Mouse (Mus musculus): ENCODE measurements around the gene Ttll12. TPM values are rescaled to one million over a fixed set of nuclear protein-coding genes. Genes with fewer than 3 reads are reported as not detected.

Gene Ttll12
- polyA plus RNA-seq, 1 experiment from 2014 or later, result 40.5 TPM

DNA sequence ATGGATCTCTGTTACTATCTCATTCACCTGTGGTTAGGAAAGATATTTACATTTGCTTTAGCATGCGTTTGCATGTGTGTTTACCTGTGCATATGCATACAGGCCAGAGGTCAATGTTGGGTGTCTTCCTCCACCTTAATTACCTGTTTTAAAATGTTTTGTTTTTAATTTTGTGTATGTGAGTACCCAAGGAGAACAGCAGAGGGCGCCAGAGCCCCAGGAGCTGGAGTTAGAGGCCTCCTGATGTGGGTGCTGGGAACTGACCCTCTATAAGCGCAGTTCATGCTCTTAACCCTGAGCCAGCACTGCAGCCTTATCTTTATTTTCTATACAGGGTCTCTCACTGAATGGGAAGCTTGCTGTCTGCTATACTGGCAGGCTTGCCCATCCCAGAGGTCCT is 34.8 kb upstream of the Ttll12 start:
- no peak overlapping the region for H3K27ac ChIP-seq (ENCODE audit: low read depth, low read length)
- peaks cover 7% of the 10 kb centered on the region for H3K36me3 ChIP-seq (ENCODE audit: control insufficient read depth, insufficient read depth, low read length)
- DNase-seq (ENCODE audit: low spot score) (no peak), ATAC-seq (no peak)
- H3K9me3 ChIP-seq (replicated peaks; ENCODE audit: control insufficient read depth, low read length), result 0 out of 2 replicates have a peak, but pooled peaks cover 5% of the 10 kb centered on the region
- H3K9ac ChIP-seq (ENCODE audit: low read length), result no peak overlapping the region
- H3K4me1 ChIP-seq (ENCODE audit: control insufficient read depth, insufficient read depth, low read length), result no peaks in the 10 kb centered on the region
- H3K4me2 ChIP-seq (ENCODE audit: low read length), result no peak overlapping the region
- H3K4me3 ChIP-seq (ENCODE audit: low read depth, low read length), result no peak overlapping the region
- 70% methylated on average over 3 of the region's 3 CpGs for WGBS
- no peaks in the 10 kb centered on the region for H3K27me3 ChIP-seq (replicated peaks; ENCODE audit: control insufficient read depth, insufficient read depth, low read length)

DNA sequence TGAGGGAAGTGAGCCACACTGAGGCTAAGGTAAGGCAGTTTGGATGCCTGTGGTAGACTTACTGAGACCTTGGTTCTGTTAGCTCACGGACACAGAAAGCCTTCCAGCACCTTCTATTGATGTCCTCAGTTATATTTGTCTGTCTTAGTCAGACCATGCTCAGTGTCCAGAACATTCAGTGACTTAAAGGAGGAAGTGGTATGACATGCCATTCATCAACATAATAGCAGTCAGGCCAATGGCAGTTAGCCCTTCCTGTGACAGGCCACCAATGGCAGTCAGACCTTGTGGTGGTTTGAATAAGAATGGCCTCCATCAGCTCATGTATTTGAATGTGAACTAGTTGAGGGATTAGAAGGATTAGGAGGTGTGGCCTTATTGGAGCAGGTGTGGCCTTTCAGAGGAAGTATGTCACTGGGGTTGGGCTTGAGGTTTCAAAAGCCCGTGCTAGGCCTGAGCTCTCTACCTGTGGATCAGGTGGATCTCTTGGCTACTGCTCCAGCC is 31.2 kb upstream of the Ttll12 start:
- no peak overlapping the region for H3K27ac ChIP-seq (ENCODE audit: low read depth, low read length)
- no peaks in the 10 kb centered on the region for H3K27me3 ChIP-seq (replicated peaks; ENCODE audit: control insufficient read depth, insufficient read depth, low read length)
- ATAC-seq, result no peak
- 84% methylated on average over 2 of the region's 2 CpGs for WGBS
- no peak overlapping the region for H3K9ac ChIP-seq (ENCODE audit: low read length)
- no peak overlapping the region for H3K4me3 ChIP-seq (ENCODE audit: low read depth, low read length)
- no peak overlapping the region for H3K4me2 ChIP-seq (ENCODE audit: low read length)
- no peaks in the 10 kb centered on the region for H3K4me1 ChIP-seq (ENCODE audit: control insufficient read depth, insufficient read depth, low read length)
- H3K9me3 ChIP-seq (replicated peaks; ENCODE audit: control insufficient read depth, low read length), result 0 out of 2 replicates have a peak, but pooled peaks cover 5% of the 10 kb centered on the region
- DNase-seq (ENCODE audit: low spot score), result no peak
- peaks cover 7% of the 10 kb centered on the region for H3K36me3 ChIP-seq (ENCODE audit: control insufficient read depth, insufficient read depth, low read length)

DNA sequence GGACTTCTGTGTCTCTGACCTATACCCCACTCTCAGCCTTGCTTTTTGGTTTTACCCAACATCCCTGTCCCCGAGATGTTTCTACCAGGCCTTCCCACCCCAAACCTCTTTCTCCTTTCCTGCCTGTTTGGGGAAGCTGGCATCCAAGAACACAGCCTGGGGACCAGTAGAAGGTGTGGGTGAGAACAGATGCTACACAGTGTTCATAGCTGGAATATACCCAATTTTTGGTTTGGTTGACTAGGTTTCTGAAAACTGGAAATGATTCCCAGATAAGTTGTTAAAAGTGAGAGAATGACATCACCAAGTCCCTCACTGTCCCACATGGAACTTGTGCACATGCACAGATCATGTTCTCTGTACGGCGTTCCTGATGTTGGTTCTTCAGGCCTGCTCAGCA is 20.3 kb upstream of the Ttll12 start:
- Histone ChIP-seq H3K9ac (ENCODE audit: low read length) (no peak overlapping the region), H3K27me3 (replicated peaks; ENCODE audit: control insufficient read depth, insufficient read depth, low read length) (no peaks in the 10 kb centered on the region), H3K4me3 (ENCODE audit: low read depth, low read length) (no peak overlapping the region), H3K36me3 (ENCODE audit: control insufficient read depth, insufficient read depth, low read length) (peaks cover 24% of the 10 kb centered on the region; the same call in 1 of the 2 replicates), H3K27ac (ENCODE audit: low read depth, low read length) (no peak overlapping the region), H3K9me3 (replicated peaks; ENCODE audit: control insufficient read depth, low read length) (no peaks in the 10 kb centered on the region), H3K4me2 (ENCODE audit: low read length) (no peak overlapping the region), H3K4me1 (ENCODE audit: control insufficient read depth, insufficient read depth, low read length) (no peaks in the 10 kb centered on the region)
- DNase-seq (ENCODE audit: low spot score) (no peak), ATAC-seq (no peak)
- WGBS, result 81% methylated on average over 3 of the region's 3 CpGs

DNA sequence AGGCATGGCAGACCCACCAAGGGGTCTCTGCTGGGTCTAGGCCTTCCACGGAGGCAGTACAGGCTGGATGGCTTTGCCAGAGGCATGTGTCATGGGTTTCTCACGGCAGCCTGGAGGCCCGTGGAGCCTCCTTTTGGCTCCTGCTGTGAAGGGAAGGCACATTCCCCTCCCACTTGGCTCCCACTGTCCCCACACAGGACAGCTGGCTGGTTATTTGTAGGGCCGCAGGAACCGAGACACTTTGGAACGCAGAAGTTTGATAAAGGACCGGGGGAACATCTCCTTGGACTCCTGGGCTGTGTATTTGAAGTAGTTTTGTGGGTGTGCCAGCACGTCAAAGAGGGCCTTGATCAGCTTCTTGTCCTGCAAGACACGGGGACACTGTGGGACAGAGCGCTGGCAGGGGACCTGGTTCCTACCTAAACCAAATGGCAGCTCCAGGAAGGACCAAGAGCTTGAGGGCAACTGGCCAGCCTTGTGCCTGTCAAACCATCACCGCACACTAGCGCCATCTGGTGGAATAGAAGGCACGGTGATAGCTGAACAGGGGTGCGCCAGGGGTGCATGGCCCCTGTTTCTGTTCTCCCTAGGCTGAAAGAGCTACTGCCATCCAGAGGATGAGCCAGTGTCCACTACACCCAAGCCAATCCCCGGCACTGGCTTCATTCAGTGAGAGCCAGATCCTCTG is 12.3 kb upstream of the Ttll12 start:
- H3K4me1 ChIP-seq (ENCODE audit: control insufficient read depth, insufficient read depth, low read length), result no peaks in the 10 kb centered on the region
- H3K27ac ChIP-seq (ENCODE audit: low read depth, low read length), result no peak overlapping the region
- DNase-seq (ENCODE audit: low spot score) (peak; percentile 70), ATAC-seq (no peak)
- no peak overlapping the region for H3K4me2 ChIP-seq (ENCODE audit: low read length)
- H3K4me3 ChIP-seq (ENCODE audit: low read depth, low read length), result no peak overlapping the region
- H3K36me3 ChIP-seq (ENCODE audit: control insufficient read depth, insufficient read depth, low read length), result peaks cover 6% of the 10 kb centered on the region; the same call in 1 of the 2 replicates
- no peaks in the 10 kb centered on the region for H3K27me3 ChIP-seq (replicated peaks; ENCODE audit: control insufficient read depth, insufficient read depth, low read length)
- WGBS, result 51% methylated on average over 15 of the region's 15 CpGs
- H3K9me3 ChIP-seq (replicated peaks; ENCODE audit: control insufficient read depth, low read length), result no peaks in the 10 kb centered on the region
- no peak overlapping the region for H3K9ac ChIP-seq (ENCODE audit: low read length)

DNA sequence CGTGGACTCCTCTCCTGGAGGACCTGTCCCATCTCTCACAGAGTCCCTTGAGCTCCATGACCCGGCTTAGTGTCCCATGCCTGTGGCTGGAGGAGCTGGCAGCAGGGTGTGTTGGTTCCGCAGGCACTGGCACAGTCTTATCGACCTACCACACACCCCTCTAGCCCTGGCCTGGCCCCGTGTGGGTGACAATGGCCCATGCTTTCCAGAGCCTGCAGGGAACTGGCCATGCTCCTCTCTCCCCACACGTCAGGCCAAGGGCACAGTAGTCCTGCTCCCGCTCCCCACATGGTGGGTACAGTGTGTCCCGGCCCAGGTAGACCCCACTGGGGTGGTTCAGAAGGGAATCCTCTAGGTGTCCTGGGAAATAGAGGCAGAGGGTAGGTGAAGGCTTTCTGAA is 11.7 kb upstream of the Ttll12 start:
- Histone ChIP-seq H3K27ac (ENCODE audit: low read depth, low read length) (no peak overlapping the region), H3K36me3 (ENCODE audit: control insufficient read depth, insufficient read depth, low read length) (no peaks in the 10 kb centered on the region), H3K4me3 (ENCODE audit: low read depth, low read length) (no peak overlapping the region), H3K27me3 (replicated peaks; ENCODE audit: control insufficient read depth, insufficient read depth, low read length) (no peaks in the 10 kb centered on the region), H3K9me3 (replicated peaks; ENCODE audit: control insufficient read depth, low read length) (no peaks in the 10 kb centered on the region), H3K9ac (ENCODE audit: low read length) (no peak overlapping the region), H3K4me1 (ENCODE audit: control insufficient read depth, insufficient read depth, low read length) (no peaks in the 10 kb centered on the region), H3K4me2 (ENCODE audit: low read length) (no peak overlapping the region)
- WGBS, result 90% methylated on average over 8 of the region's 8 CpGs
- no peak for ATAC-seq
- DNase-seq (ENCODE audit: low spot score), result no peak

DNA sequence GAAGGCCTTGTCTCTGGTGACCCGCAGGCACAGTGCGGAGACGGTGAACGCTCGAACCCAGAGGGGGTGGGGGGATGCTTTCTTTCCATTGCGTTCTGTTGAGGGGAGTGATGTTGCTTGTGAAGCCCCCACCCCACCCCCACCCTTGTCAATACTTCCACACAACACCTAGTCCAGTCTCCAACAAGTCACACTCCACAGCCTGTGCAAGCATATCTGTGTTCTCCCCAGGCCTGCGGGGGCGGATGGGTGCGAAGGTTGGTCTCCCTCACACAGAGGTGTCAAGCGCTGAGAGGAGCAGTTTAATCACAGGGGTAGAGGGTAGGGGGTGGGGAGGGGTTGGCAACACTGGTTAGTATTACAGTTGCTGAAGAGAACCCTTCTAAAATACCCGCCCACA is 11.3 kb upstream of the Ttll12 start:
- Histone ChIP-seq H3K9ac (ENCODE audit: low read length) (no peak overlapping the region), H3K27me3 (replicated peaks; ENCODE audit: control insufficient read depth, insufficient read depth, low read length) (no peaks in the 10 kb centered on the region), H3K4me2 (ENCODE audit: low read length) (no peak overlapping the region), H3K9me3 (replicated peaks; ENCODE audit: control insufficient read depth, low read length) (no peaks in the 10 kb centered on the region), H3K27ac (ENCODE audit: low read depth, low read length) (no peak overlapping the region), H3K4me3 (ENCODE audit: low read depth, low read length) (no peak overlapping the region), H3K4me1 (ENCODE audit: control insufficient read depth, insufficient read depth, low read length) (no peaks in the 10 kb centered on the region), H3K36me3 (ENCODE audit: control insufficient read depth, insufficient read depth, low read length) (no peaks in the 10 kb centered on the region)
- DNase-seq (ENCODE audit: low spot score) (no peak), ATAC-seq (no peak)
- WGBS, result 95% methylated on average over 11 of the region's 11 CpGs

DNA sequence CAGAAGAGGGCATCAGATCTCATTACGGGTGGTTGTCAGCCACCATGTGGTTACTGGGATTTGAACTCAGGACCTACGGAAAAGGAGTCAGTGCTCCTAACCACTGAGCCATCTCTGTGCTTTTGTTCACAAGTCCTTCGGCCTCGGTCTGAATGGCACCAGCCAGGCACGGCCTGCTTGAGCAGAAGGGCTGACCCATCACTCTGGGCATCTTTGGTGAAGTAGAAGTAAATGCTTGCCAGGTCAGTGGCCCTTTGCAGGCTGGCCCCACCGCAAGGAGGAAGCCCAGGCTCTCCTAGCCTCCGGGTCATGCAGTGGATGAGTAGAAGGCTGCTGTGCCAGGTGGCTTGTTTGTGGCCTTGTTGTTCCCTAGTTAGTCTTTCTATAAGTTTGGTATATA is 8.5 kb upstream of the Ttll12 start:
- Histone ChIP-seq H3K4me1 (ENCODE audit: control insufficient read depth, insufficient read depth, low read length) (no peaks in the 10 kb centered on the region), H3K4me2 (ENCODE audit: low read length) (no peak overlapping the region), H3K27ac (ENCODE audit: low read depth, low read length) (no peak overlapping the region), H3K9me3 (replicated peaks; ENCODE audit: control insufficient read depth, low read length) (no peaks in the 10 kb centered on the region), H3K27me3 (replicated peaks; ENCODE audit: control insufficient read depth, insufficient read depth, low read length) (no peaks in the 10 kb centered on the region), H3K9ac (ENCODE audit: low read length) (no peak overlapping the region), H3K4me3 (ENCODE audit: low read depth, low read length) (no peak overlapping the region), H3K36me3 (ENCODE audit: control insufficient read depth, insufficient read depth, low read length) (no peaks in the 10 kb centered on the region)
- DNase-seq (ENCODE audit: low spot score) (no peak), ATAC-seq (no peak)
- 94% methylated on average over 7 of the region's 7 CpGs for WGBS

DNA sequence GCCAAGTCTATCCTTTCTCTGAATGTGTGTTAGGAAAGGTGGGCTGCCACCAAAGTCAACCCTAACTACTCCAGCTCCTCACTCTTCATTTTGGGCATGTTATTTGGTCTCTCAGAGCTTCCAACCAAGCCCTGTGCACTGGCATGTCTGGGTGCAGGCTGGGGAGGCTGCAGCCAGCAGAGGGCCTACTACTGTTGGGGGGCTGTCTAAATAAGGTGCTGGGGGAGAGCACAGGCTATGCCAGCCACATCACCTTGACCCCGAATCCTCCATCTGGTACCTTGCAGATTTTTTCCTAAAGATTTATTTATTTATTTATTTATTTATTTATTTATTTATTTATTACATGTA is 8.1 kb upstream of the Ttll12 start:
- H3K9me3 ChIP-seq (replicated peaks; ENCODE audit: control insufficient read depth, low read length), result no peaks in the 10 kb centered on the region
- H3K4me1 ChIP-seq (ENCODE audit: control insufficient read depth, insufficient read depth, low read length), result no peaks in the 10 kb centered on the region
- H3K27me3 ChIP-seq (replicated peaks; ENCODE audit: control insufficient read depth, insufficient read depth, low read length), result no peaks in the 10 kb centered on the region
- H3K4me3 ChIP-seq (ENCODE audit: low read depth, low read length), result no peak overlapping the region
- no peak overlapping the region for H3K4me2 ChIP-seq (ENCODE audit: low read length)
- DNase-seq (ENCODE audit: low spot score), result no peak
- no peaks in the 10 kb centered on the region for H3K36me3 ChIP-seq (ENCODE audit: control insufficient read depth, insufficient read depth, low read length)
- ATAC-seq, result no peak
- 94% methylated on average over 1 of the region's 1 CpGs for WGBS
- no peak overlapping the region for H3K27ac ChIP-seq (ENCODE audit: low read depth, low read length)
- no peak overlapping the region for H3K9ac ChIP-seq (ENCODE audit: low read length)

DNA sequence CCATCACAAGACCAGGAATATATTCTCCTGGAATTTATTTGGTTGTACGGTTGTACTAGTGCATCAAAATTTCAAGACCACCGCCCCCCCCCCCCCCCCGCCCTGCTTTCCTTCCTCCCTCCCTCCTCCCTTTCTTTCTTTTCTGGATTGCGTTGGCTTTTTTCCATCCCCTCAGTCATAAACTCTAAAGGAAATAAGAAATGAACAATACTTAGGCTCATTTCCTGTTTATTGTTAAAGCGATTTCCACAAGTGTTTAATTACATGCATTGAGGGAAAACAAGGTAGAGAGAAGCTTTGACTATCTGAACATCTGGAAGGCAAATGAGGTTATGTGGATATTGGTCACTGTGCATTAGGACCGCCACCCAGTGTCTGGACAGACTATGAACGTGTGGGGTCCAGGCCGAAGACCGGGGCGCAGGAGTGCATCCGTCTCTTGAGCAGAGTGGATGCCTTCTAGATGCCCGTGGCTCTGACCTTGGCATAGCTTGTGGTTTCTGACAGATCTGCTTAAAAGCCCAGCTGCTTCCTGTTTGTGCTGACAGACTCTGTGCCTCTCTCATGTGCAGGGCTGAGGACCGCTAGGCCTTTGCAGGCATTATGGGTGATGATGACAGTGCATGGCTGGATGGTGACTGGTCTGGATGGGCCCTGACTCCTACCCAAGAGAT is 7.6 kb upstream of the Ttll12 start:
- Histone ChIP-seq H3K27me3 (replicated peaks; ENCODE audit: control insufficient read depth, insufficient read depth, low read length) (no peaks in the 10 kb centered on the region), H3K36me3 (ENCODE audit: control insufficient read depth, insufficient read depth, low read length) (no peaks in the 10 kb centered on the region), H3K9ac (ENCODE audit: low read length) (no peak overlapping the region), H3K4me1 (ENCODE audit: control insufficient read depth, insufficient read depth, low read length) (no peaks in the 10 kb centered on the region), H3K9me3 (replicated peaks; ENCODE audit: control insufficient read depth, low read length) (no peaks in the 10 kb centered on the region), H3K4me3 (ENCODE audit: low read depth, low read length) (no peak overlapping the region), H3K27ac (ENCODE audit: low read depth, low read length) (no peak overlapping the region), H3K4me2 (ENCODE audit: low read length) (no peak overlapping the region)
- no peak for DNase-seq (ENCODE audit: low spot score)
- no peak for ATAC-seq
- WGBS, result 80% methylated on average over 13 of the region's 13 CpGs
